Mouse (Mus musculus) megakaryocyte, embryonic 14.5 days (primary cell): ENCODE results near the gene Gdf2.

ENCODE experiments used
- FLI1 ChIP-seq: IDR thresholded peaks from 2 replicates; pipeline ENCODE4 v1.6.1; 2012; ENCODE audit warnings: low read length, inconsistent platforms, mixed read lengths
- GATA1 ChIP-seq: IDR thresholded peaks from 3 replicates; pipeline ENCODE4 v1.6.1; 2012; ENCODE audit warnings: mixed read lengths, low read length, inconsistent platforms, borderline replicate concordance

GRCm38 (mm10) chr14:33953761-33954160, 12.9 kb downstream of the Gdf2 start, which contains the start of gene Rbp3:
- TF ChIP-seq GATA1 (no peak), FLI1 (no peak)
